Mouse (Mus musculus): ENCODE measurements around the gene Dab1.

Dab1 gene

DNA sequence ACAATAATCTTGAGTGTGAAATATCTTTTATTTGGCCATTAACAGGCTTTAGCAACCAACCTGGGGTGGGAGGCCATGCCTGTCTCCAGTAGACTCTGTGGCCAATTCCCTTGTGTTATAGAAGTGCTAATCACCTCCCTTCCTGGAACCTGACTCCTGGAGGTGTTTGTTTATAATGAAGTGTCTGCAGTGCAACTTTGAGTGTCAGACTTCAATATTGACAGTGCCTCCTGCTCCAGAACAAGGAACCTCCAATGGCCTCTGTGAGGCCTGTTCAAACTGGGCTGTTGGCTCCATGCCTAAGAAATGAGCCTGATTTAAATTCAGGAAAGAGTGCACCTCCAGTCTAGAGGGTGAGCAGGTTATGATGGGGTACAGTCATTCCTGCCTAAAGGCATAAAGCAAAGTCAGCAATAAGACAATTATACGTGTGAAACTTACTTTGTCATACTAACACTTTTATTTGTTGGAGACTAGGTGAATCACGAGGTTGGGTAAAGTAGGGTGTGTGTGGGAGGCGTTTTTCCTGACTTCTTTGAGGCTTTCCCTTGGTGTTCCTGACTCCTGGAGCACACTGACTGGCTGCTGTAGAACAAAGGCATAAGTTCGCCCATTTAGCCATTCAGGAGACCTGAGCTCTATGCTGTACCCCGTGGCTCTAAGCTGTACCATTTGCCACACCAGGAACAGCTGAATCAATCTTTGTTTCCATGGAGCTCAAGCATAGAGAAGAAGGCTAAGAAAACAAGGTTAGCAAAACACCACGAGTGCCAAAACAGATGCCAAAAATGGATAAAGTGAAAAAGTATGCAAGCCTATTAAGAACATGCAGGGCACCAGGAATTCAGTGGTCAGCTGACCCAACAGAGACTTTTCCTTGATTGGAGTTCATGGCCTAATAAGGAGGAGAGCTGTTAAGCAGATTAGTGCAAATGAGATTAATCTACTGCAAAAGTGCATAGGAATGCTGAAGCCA, 978.6 kb downstream of the Dab1 start:
- no peak for DNase-seq (ENCODE audit: low spot score in 2 of 2)

DNA sequence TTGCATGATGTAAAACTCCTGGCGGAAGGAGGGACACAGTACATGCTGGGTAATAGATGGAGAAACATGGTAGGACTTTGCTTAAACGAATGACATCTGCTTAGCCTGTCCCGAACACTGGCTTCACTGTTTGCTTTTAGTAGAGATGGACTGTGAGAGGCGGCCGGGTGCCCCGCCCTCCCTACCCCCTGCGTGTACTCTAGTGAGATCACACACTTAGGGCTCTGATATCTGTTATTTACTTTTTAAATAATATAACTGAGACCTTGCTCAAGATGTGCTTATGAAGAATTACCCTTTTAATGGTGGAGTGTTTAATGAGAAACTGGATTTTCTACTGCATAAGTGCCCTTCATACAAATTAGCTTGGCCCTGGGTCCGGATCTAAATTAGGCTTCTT, 983.6 kb downstream of the Dab1 start:
- DNase-seq (ENCODE audit: low spot score in 2 of 2), result no peak

DNA sequence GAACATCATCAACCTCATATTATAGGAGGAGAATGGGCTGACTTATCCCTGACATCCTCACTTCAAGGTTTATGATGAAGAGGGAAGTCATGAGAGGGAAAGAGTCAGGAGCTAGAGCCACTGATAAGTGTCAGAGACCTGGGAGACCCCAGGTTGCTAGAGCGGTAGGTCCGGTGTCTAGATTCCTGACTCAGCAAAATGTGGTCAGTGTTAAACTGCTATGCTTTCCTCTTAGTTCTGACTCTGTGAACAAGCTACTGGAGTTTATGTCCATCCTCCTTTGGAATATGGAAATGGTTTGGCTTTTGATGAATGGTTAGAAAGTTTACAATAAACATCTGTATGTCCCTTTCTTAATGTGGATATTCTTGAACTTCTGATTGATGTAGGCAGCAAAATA, 985.1 kb downstream of the Dab1 start:
- no peak for DNase-seq (ENCODE audit: low spot score in 2 of 2)

DNA sequence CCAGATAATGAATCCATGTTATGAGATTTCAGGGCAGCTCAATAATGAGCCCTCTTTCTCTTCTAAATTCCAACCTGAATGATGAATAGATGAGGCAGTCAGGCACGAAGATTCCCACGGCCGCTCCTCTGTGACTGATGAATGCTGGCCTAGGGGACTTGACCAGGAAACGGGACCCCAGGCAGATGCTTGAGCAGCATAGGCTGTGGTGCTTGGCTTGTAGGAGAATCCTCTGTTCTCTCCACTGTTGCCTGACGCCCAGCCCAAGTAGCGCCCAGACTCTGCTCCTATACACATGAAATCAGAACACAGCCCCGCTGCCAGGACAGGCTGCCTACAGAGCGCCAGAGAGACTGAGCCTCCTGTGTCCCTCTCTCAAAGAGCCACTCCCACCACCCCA, 987.7 kb downstream of the Dab1 start:
- DNase-seq (ENCODE audit: low spot score in 2 of 2), result no peak

DNA sequence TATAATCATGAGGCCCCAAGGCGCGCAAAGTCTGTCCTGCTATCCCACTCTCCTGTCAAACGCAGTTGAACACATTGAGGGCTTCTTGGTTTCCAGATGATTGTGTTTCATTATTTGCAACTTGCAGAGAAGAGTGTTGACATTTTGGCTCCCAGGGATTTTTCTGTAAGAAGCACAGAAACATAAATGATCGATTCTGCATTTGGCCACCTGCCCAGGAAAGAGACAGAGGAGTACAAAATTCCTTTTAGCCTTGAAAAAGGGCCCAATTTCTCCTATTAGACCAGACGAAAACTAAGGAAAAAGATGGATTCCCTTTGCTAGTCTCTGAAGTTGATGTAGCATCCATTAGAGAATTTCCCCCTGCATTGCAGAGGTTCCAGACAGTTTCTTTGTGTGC, 988.5 kb downstream of the Dab1 start:
- DNase-seq (ENCODE audit: low spot score in 2 of 2), result no peak

DNA sequence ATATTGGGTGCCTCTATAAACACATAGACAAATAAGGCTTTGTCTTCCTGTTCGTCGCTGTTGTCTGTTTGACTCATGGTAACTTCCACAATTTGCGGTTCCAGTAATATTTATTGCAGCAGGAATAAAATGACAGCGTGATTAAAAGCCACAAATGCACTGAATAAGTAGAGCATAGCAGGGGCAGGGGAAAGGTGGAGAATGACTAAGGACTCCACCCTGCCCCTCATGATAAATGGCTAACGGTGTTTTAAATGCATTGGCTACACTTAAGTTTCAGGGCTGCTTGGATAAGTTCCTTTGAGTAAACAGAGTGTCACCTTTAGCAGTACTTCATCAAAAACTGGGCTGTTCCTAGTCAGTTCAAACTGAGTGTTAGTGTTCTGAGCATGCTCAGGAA, 1000.3 kb downstream of the Dab1 start:
- no peak for DNase-seq (ENCODE audit: low spot score in 2 of 2)

DNA sequence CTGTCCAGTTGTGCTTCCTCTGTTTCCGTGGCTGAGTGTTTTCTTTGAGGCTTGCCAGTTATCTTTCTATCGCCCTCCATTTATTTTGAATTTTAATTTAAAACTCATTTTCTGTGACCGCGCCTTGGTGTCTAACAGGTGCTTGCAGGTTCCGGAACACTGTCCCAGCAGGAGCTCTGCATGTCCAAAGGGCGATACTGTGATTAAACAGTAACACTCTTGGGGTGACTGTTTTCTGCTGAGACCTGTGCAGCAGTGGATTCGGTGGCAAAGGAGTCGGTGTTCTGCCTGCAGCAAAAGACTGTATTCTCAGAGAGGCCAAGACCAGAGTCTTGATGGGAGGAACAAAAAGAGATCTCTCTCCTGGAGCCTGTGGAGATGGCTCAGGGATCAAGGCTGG, 1006.2 kb downstream of the Dab1 start:
- DNase-seq (ENCODE audit: low spot score in 2 of 2), result no peak

DNA sequence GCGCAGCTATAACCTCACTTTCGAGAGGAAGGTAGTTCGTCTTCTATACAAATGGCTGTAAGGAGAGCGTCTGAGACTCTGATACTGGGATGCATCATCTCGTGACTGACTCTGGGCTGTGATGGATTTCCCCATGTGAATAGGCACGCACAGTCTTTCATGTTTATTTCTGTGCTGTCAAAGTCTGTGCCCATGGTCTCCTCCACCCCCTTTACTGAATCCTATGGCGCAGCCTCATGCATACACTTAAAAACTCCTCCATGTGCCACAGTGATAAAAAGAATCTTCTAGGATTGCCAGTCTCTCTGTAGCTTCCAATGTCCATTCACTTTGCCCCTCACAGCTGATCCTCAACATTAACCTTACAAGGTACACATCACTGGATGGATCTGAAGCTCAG, 1009.5 kb downstream of the Dab1 start:
- DNase-seq (ENCODE audit: low spot score in 2 of 2), result no peak

DNA sequence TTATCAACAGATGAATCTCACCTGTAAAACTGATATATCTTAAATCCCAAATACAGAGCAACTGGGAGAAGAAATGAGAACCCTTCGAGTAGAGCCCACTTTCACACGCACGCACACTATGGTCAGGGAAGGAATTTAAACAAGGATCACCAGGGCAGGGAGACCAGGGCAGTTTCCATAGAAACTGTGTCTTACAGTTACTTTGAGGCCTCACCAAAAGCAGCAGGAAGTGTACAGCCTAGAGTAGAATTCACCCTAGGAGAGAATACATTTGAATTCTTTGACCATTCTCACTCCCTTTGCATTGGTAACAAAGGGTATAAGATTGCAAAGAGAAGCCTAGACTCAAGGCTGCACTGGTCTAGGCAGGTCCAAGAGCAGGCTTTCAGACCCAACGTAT, 1017.9 kb downstream of the Dab1 start:
- no peak for DNase-seq (ENCODE audit: low spot score in 2 of 2)

DNA sequence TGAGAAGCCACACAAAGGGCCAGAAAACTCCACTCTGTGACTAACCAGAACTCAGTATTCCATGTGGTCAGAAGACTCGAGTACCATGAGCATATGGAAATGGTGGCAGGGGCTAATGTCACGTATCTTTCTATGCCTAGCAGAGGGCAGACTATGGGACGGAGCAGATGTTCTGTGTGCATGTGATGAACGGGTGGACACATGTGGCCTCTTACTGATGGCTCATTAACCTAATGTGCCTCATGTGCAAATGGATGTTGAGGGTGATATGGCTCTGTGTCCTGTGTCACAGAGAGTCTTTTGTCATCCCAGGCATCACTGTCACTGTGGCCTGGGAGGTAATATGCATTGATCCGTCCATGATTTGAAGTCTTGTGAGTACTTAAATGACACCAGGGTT, 1021.5 kb downstream of the Dab1 start:
- no peak for DNase-seq (ENCODE audit: low spot score in 2 of 2)

DNA sequence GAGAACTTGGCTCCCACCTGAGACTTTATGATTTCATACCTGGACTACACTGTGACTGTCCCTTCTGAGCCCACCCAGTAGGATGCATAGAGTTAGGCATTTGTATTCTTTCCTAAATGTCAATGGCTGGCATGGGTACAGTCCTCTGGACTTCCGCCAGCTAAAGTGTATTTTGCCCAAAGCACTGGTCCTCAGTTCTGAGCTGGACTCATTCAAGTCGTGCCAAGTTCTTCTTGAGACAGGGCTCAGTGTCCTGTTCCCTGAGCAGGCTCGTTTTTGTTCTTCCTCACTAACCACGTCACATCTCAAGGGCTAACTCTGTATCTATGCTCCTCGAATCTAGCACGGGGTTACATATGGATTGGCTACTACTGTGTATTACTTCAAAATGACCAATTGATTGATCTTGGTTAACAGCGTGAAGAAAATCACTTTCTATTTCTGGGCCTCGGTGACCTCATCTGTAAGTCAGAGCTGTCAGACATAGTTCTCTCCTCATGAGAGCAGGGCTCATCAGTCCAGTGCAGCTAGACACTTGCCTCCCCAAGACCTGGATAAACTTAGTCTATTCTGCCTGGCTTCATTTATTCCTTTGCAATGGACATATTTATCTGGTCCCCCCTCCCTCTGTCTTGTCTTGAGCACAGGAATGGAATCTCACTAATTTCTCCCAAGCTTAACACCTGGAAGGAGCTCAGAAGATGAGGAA, 1023.8 kb downstream of the Dab1 start:
- no peak for DNase-seq (ENCODE audit: low spot score in 2 of 2)

DNA sequence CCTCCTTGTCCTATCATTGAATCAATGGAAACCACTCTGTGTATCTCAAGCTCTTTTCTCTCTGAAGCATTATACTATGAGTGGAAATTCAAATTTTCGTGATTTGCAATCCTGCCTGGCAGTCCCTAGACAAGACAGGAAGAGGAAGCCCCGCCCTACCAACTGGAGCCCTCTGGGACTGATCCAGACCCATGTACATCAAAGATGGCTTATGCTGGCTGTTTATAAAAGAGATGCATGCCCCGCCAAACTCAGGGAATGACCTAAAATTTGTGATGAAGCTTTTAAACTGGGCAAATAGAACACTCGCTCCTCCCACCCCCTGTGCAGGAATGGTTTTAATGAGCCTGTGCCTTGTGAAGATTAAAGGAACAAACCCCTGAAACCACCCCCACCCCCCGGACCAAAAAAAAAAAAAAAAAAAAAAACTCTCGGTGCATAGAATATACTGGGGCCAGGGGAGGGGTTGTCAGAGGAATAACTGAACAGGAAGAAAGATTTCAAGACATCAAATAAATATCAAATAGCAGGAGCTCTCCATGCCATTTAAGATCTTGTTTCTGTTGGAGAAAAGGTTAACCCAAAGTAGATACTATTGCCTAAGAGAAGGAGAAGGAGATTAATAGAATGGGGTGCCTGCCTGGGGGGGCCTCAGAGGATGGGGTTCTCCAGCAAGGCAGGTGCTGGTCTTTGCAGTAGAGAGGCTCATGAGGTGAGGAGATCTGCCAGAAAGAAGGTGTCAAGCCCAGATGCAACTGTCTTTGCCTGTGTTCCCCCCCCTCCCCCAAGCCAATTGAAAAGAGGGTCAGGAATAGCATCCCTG, 1024.6 kb downstream of the Dab1 start:
- no peak for DNase-seq (ENCODE audit: low spot score in 2 of 2)

DNA sequence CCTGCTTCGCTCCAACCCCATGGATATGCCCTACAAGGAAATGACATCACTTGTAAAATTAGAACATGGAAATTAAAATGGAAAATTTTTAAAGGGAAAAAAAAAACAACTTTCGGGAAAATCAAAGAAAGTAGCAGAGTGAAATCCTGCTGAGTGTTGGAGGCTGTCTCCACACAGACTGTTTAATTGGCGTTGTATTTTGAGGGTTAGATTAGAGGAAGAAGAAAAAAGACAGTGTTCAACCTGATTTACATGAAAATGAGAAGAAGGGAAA, 1025.1 kb downstream of the Dab1 start:
- DNase-seq (ENCODE audit: low spot score in 2 of 2), result no peak

DNA sequence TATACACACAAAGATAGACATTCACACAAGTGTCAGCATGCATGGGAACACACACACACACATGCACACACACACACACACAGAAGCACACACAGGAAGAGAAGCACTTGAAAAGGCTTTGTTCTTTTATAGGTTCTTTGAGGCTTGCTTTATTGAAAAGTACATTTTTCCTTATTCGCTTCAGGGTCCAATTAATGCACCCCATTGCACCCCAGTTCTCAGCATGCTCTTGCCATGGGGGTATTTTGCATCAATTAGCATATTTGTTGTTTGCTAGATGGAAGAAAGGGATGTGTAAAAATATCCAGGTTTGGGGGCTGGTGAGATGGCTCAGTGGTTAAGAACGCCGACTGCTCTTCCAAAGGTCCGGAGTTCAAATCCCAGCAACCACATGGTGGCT, 1025.7 kb downstream of the Dab1 start:
- DNase-seq (ENCODE audit: low spot score in 2 of 2), result no peak

DNA sequence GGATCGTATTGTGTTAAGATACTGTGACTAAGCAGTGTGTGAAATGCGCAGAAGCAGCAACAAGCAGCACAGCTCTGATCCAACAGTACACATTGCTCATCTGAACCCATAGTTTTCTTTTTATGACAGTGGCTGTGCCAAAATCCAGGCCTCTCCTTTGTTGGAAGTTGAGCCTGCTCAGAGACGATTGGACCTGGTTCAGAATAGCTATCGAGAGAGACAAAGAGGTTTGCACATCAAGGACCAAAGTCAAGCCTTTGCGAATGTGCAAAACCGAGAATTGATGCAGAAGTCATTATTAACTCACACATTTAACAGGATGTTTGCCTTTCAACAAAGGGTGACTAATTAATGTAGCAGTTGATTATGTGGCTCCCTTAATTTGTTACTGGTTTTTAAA, 1032.6 kb downstream of the Dab1 start:
- no peak for DNase-seq (ENCODE audit: low spot score in 2 of 2)

DNA sequence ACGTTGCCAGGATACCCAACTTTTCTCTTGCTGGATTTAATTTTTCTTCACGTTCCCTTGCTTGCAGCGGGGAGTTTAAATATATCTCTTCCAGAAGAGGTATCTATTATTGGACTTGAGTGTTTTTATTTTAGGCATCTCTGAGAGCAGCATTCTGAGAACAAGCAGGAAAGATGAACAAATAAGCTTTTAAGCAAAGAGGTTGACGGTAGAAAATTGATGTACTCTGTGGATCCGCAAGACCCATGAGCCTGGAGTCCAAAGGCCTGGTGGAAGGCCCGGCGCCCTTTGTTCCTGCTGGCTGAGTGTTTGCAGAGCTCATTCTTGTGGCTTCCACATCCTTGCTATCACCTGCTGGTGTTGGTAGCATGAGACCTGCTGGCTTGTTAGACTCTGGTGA, 1037.6 kb downstream of the Dab1 start:
- DNase-seq (ENCODE audit: low spot score in 2 of 2), result no peak

DNA sequence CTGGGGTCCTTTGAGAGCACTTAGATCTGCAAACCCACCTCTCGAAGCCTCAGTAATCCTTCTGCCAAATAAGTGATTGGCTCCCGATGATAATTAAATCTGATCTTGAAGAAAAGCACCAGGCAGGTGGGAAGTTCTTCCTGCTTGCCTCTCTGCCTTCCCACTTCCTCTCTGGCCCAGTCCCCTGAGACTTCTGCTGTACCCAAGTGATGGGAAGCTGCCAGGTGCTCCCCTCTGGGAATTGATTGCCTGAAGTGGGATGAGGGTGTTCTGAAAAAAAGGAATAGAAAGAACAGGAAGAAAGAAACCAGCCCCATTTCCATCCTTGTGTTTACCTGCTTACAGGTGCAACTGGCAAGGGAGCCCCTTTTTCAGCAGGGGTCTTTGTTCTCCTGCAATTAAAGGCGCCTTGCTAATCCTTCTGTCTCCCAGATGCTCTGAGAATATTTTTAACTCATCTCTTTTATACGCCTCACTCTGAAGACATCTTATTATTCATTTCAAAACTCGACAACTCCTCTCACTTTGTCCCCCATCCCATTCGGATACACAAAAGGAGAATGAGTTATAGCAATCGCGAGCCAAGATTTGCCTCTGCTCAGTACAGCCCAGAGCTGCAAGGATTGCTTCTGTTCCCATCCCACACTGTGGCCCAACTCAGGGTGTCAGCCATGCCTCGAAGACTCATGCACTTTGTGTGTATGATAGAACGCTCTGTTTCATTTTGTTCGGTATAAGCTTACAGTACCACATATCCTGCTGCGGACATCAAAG, 1043.9 kb downstream of the Dab1 start:
- no peak for DNase-seq (ENCODE audit: low spot score in 2 of 2)

DNA sequence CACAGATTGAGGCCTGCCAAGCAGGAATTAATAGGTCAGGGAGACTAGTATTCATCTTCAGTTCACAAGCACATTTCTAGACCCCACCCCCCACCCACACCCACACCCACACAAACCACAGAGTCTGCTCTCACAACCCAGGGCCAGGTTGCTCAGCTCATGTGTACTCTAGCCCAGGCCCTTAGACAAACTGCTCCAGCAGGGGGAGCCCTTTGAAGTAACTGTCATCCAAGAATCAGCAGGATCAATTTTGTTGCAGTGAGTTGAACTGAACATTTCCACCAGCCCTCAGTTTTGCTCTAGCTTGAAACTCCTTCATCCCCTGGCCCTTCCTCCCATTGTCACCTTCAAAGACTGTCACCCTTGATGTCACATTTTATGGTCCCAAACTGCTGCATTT, 1046.4 kb downstream of the Dab1 start:
- DNase-seq (ENCODE audit: low spot score in 2 of 2), result peak in 1 of 2 experiments; percentile 0

DNA sequence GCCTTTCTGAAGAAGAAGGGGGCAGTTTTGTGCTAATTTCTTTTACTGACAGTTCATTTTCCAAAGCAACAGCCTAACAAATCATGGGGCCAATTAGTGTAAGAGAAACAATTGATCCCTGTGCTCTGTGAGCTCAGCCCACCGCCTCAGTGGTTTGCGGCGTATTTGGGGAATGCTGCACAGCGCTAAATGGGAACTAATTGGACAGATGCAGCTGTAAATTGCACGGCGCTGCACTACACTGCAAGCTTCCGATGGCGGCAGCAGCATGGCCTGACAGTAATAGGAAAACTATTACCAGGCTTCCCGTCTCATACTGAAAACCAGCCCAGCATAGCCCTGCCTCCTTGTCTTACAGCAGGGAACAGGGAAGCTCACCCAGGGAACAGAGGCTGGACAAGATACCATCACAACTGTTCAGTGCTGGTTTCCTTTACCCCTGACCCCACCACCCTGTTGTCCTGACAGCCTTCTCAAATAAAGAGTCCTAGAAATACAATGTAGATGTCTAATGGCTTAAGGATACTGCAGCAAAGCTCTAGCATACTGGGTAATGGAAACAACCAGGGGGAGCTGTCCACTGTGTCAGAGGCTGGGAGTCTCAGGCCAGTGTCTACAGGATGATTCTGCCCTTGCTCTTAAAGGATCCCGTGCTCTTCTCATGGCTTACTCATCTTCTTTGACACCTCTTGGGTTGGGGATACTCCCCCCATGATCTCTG, 1047.8 kb downstream of the Dab1 start:
- no peak for DNase-seq (ENCODE audit: low spot score in 2 of 2)

DNA sequence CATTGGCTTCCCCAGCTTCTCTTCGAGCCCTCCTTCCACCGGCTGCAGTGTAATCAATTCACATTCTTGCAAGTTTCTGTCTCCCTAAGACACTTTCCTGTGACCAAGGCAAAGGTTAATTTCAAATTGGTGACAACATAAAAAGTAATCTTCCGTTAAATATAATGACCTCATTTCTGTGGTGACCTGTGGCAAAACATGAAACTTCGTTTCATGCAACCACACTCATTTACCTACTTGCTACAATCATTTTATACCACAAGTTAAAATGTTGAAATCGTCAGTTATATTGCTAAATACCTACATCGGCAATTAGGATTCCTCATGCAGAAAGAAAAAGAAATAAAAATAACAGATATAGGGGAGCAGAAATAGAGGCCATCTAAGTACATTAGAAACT, 1048.9 kb downstream of the Dab1 start:
- no peak for DNase-seq (ENCODE audit: low spot score in 2 of 2)

DNA sequence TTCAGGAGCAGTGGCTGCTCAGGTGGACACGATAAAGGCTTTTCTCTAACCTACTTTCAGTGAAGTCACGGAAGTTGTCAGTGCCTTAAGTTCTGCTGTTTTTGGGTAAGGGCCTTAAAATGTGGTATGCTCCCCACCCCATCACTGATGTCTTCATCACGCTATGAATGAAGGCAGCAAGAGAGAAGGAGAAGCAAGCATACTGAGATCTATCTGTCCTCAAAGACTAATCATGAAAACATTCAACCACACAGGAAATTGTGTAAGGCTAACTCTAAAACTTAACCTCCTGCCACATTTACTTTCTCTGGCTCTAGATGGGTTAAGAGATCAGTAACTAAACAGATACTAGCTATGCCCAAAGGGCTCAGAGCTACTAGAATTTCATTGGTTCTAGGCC, 1050.2 kb downstream of the Dab1 start:
- no peak for DNase-seq (ENCODE audit: low spot score in 2 of 2)
